Mouse (Mus musculus): ENCODE measurements at regions not wholly inside any gene's neighbourhood (a gene's known extent, or its start where the extent isn't known, plus 50 kb on each side); places are given as distances from the start of the nearest gene placed in this dataset.

DNA sequence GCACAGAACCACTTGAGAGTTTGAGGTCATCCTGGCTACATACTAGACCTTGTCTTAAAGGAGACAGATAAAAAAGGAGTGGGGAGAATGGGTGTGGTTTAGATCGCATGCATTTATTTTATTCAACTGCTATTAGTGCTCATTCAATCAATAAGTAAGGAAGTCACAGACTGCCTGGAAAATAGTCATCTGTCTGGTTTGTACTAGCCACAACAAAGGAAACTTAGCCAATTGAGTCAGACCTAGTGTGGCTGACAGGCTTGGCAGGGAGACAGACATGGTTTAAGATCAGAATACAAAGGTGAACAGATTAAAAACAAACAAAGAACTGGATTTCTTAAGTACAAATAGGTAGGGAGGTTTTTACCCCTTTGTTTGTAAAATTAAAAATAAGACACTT, 68.3 kb upstream of the Marcks start:
- TF ChIP-seq POLR2A (IDR thresholded peaks at IDR 0.05; ENCODE audit: insufficient read length, low read depth) = no peak
- TF ChIP-seq MAX (IDR thresholded peaks at IDR 0.05; ENCODE audit: low read depth) = no peak
- no peak for TF ChIP-seq USF1 (IDR thresholded peaks at IDR 0.05; ENCODE audit: low read depth)
- TF ChIP-seq CEBPB (IDR thresholded peaks at IDR 0.05; ENCODE audit: insufficient read depth, poor library complexity, severe bottlenecking) = no peak
- TF ChIP-seq MYOD1 (IDR thresholded peaks at IDR 0.05; ENCODE audit: control insufficient read depth in 1 of 3, insufficient read length in 2 of 3, low read depth in 2 of 3) = no peak
- TF ChIP-seq E2F4 (IDR thresholded peaks at IDR 0.05; ENCODE audit: insufficient read depth) = no peak
- TF ChIP-seq POLR2AphosphoS2 (IDR thresholded peaks at IDR 0.05; ENCODE audit: insufficient read length, low read depth) = no peak
- no peak for TF ChIP-seq SRF (IDR thresholded peaks at IDR 0.05; ENCODE audit: control insufficient read depth, insufficient read length, low read depth)
- TF ChIP-seq MYOG (IDR thresholded peaks at IDR 0.05; ENCODE audit: control insufficient read depth in 1 of 3, insufficient read depth in 1 of 3, insufficient read length in 2 of 3, low read depth in 2 of 3) = no peak
- TF ChIP-seq TCF12 (IDR thresholded peaks at IDR 0.05; ENCODE audit: insufficient read depth, poor library complexity, severe bottlenecking) = no peak
- TF ChIP-seq REST (IDR thresholded peaks at IDR 0.05; ENCODE audit: insufficient read depth, insufficient read length) = no peak

All from myocyte (in vitro differentiated cells).